Mouse (Mus musculus): ENCODE data around the gene Slc35b2. TPM values are rescaled to one million over a fixed set of nuclear protein-coding genes. Genes with fewer than 3 reads are reported as not detected.

The Slc35b2 gene
- polyA plus RNA-seq (2015; fragmentation: Nextera tagmentation; extraction: Ambion mirVana) = 91.5 and 93.3 TPM in 2 replicates

DNA sequence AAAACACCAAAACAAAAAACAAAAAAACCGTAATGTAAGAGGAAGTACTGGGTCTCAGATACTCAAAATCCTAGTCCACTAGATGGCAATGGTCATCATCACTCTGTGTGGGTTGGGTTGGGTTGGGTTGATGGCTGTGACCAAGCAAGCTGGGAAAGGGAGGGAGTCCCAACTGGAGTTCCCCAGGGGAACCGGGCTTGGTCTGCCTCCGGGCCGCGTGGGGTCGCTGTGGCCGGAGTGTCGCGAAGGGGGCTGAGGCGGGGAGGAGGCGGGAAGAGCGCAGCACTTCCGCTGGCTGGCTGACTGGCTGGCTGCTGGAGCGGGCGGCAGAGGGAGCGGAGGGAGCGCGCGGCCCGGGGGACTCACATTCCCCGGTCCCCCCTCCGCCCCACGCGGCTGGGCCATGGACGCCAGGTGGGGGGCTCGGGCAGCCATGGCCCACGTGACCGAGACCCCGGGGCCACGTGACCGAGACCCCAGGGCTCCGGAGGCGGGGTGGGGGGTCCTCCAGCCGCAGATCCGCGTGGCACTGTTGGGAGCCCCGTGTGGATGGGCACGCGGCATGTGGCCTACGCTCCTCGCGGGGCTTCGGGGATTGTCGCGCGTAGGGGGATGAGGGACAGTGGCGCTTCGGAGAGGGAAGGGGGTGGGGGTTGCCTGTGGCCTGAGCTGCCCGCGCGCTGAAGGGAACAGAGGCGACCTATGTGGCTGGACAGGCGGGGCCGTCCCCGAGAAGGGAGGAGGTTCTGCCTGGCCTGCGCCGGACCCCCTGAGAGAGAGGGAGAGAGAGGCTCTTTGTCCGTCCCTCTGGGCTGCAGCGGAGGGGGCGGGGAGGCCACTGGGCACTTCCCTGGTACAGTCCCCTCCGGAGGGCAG is at the start of gene Slc35b2:
Slc35b2 (plus strand) TSS at position 220 of the 876 bp plus-strand sequence.
- Histone ChIP-seq H3K9me3 (ENCODE audit: control insufficient read depth, low read length) (no peaks in the 10 kb centered on the region), H3K4me2 (ENCODE audit: low read length) (peak within 1 kb of the TSS; percentile 60), H3K36me3 (ENCODE audit: control insufficient read depth, insufficient read depth) (peaks cover 23% of the 10 kb centered on the region), H3K27ac (ENCODE audit: low read length) (peak within 1 kb of the TSS; percentile 85), H3K4me3 (replicated peaks; ENCODE audit: low read length) (peak within 1 kb of the TSS; percentile 77), H3K27me3 (replicated peaks; ENCODE audit: control insufficient read depth, insufficient read depth, low read length) (no peaks in the 10 kb centered on the region), H3K4me1 (replicated peaks; ENCODE audit: control insufficient read depth, insufficient read depth, low read length) (peaks cover 15% of the 10 kb centered on the region), H3K9ac (replicated peaks; ENCODE audit: low read depth, low read length) (peak within 1 kb of the TSS; percentile 93)
- ATAC-seq = peak; percentile 88
- under 1% methylated on average over 47 of the region's 61 CpGs for WGBS

DNA sequence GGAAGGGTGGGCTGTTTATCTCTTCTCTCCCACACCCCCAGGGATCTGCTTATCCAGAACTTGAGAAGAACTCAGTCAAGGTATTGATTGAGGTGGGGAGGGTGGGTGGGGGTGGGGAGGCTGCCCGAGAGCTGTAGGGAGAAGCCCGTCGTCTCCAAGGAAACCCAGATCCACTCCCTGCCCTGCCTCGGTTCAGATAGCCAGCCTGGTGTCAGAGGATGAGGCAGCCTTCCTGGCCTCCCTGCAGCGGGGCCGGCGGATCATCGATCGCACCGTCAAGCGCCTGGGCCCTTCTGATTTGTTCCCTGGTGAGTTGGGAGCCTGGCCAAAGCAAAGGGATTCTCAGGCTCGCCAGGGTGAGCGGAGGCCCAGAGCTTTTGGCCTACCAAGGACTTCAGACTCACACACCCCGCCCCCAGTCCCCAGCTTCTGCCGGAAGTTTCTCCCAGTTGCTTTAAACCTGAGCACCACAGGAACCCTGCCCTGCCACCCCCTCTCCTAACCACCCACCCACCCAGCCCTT is 48.4 kb upstream of the Slc35b2 start:
- Histone ChIP-seq H3K36me3 (ENCODE audit: control insufficient read depth, insufficient read depth) (no peaks in the 10 kb centered on the region), H3K4me1 (replicated peaks; ENCODE audit: control insufficient read depth, insufficient read depth, low read length) (peaks cover 3% of the 10 kb centered on the region; the same call in 1 of the 2 replicates), H3K9me3 (ENCODE audit: control insufficient read depth, low read length) (no peaks in the 10 kb centered on the region), H3K4me3 (replicated peaks; ENCODE audit: low read length) (no peak overlapping the region), H3K4me2 (ENCODE audit: low read length) (no peak overlapping the region), H3K27me3 (replicated peaks; ENCODE audit: control insufficient read depth, insufficient read depth, low read length) (no peaks in the 10 kb centered on the region), H3K9ac (replicated peaks; ENCODE audit: low read depth, low read length) (no peak overlapping the region), H3K27ac (ENCODE audit: low read length) (no peak overlapping the region)
- ATAC-seq = no peak
- WGBS = 53% methylated on average over 15 of the region's 15 CpGs

DNA sequence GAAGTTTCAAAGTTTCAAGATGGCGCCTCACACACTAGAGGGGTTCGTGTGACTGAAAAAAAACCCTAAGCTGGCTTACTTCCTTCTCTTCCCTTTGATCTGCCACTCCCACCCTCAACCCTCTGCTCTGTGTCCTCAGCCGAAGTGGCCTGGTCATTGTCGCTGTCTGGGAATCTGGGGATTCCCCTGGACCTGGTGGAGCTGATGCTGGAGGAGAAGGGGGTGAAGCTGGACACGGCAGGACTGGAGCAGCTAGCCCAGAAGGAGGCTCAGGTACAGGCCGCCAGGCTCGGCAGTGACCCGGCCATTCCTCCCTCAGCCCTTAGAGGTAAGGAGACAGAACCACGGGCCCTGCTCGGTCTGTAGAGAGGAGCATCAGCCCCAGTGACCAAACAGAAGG is 47.9 kb upstream of the Slc35b2 start:
- ATAC-seq = no peak
- peaks cover 3% of the 10 kb centered on the region; the same call in 1 of the 2 replicates for H3K4me1 ChIP-seq (replicated peaks; ENCODE audit: control insufficient read depth, insufficient read depth, low read length)
- H3K9ac ChIP-seq (replicated peaks; ENCODE audit: low read depth, low read length) = no peak overlapping the region
- H3K27me3 ChIP-seq (replicated peaks; ENCODE audit: control insufficient read depth, insufficient read depth, low read length) = no peaks in the 10 kb centered on the region
- no peaks in the 10 kb centered on the region for H3K9me3 ChIP-seq (ENCODE audit: control insufficient read depth, low read length)
- no peak overlapping the region for H3K4me3 ChIP-seq (replicated peaks; ENCODE audit: low read length)
- H3K36me3 ChIP-seq (ENCODE audit: control insufficient read depth, insufficient read depth) = no peaks in the 10 kb centered on the region
- no peak overlapping the region for H3K4me2 ChIP-seq (ENCODE audit: low read length)
- H3K27ac ChIP-seq (ENCODE audit: low read length) = no peak overlapping the region
- WGBS = 90% methylated on average over 10 of the region's 10 CpGs

DNA sequence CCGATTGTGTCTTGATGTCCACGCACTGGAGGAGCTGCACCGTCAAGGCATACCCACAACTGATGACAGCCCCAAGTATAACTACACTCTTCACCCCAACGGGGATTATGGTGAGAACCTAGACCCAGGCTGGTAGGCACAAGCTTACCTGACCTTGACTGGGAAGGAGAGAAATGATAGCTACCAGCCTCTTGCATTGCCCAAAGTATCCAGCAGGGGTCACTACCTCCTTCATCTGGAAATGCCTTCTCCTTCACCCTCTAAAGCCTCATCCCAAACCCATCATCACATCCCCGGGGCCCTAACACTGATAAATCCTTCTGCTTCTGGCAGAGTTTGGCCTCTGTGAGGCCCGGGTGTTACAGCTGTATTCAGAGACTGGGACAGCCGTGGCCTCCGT is 47.2 kb upstream of the Slc35b2 start:
- H3K36me3 ChIP-seq (ENCODE audit: control insufficient read depth, insufficient read depth) = no peaks in the 10 kb centered on the region
- H3K9ac ChIP-seq (replicated peaks; ENCODE audit: low read depth, low read length) = no peak overlapping the region
- no peak overlapping the region for H3K4me2 ChIP-seq (ENCODE audit: low read length)
- H3K27me3 ChIP-seq (replicated peaks; ENCODE audit: control insufficient read depth, insufficient read depth, low read length) = no peaks in the 10 kb centered on the region
- 55% methylated on average over 8 of the region's 8 CpGs for WGBS
- H3K9me3 ChIP-seq (ENCODE audit: control insufficient read depth, low read length) = no peaks in the 10 kb centered on the region
- no peak overlapping the region for H3K4me3 ChIP-seq (replicated peaks; ENCODE audit: low read length)
- H3K4me1 ChIP-seq (replicated peaks; ENCODE audit: control insufficient read depth, insufficient read depth, low read length) = peaks cover 3% of the 10 kb centered on the region; the same call in 1 of the 2 replicates
- H3K27ac ChIP-seq (ENCODE audit: low read length) = no peak overlapping the region
- peak; percentile 41 for ATAC-seq

DNA sequence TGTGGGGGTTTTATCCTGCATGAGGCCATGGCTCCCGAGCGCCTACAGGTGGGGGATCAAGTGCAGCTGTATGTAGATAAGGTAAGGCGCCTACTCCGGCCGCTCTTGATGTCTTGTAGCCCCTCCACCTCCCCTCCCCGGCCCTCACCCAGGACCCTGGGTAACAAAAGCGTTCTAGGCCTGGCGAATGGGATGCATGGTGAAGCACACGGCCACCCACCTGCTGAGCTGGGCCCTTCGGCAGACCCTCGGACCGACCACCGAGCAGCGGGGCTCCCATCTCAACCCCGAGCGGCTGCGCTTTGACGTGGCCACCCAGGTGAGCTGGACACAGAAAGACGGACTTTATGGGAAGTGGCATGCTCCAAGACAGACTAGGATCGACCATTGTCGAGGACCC is 46.5 kb upstream of the Slc35b2 start:
- H3K4me2 ChIP-seq (ENCODE audit: low read length) = no peak overlapping the region
- no peaks in the 10 kb centered on the region for H3K36me3 ChIP-seq (ENCODE audit: control insufficient read depth, insufficient read depth)
- no peak overlapping the region for H3K27ac ChIP-seq (ENCODE audit: low read length)
- H3K27me3 ChIP-seq (replicated peaks; ENCODE audit: control insufficient read depth, insufficient read depth, low read length) = no peaks in the 10 kb centered on the region
- WGBS = 94% methylated on average over 21 of the region's 21 CpGs
- no peak overlapping the region for H3K4me3 ChIP-seq (replicated peaks; ENCODE audit: low read length)
- no peaks in the 10 kb centered on the region for H3K9me3 ChIP-seq (ENCODE audit: control insufficient read depth, low read length)
- peaks cover 3% of the 10 kb centered on the region for H3K4me1 ChIP-seq (replicated peaks; ENCODE audit: control insufficient read depth, insufficient read depth, low read length)
- no peak overlapping the region for H3K9ac ChIP-seq (replicated peaks; ENCODE audit: low read depth, low read length)
- no peak for ATAC-seq

DNA sequence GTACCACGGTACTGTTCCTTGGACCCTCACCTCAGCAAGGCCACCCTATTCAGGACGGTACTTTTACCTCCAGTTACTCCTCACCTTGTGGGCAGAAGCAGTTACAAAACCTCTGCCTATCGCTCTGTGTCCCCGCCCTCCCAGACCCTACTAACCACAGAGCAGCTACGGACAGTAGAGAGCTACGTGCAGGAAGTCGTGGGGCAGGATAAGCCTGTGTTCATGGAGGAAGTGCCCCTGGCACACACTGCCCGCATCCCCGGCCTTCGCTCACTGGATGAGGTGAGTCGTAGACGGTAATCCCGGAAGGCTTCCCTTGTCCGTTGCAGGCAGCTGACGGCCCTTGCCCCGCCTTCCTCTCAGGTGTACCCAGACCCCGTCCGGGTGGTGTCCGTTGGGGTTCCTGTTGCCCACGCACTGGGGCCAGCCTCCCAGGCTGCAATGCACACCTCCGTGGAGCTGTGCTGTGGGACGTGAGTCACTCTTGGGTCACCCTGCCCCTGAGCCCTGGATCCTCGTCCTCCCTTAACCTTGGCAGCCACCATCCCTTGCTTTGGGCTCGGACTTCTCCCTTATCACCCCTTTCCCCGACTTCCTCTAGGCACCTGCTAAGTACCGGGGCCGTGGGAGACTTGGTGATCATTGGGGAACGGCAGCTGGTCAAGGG is 46.0 kb upstream of the Slc35b2 start:
- Histone ChIP-seq H3K4me2 (ENCODE audit: low read length) (no peak overlapping the region), H3K27ac (ENCODE audit: low read length) (no peak overlapping the region), H3K27me3 (replicated peaks; ENCODE audit: control insufficient read depth, insufficient read depth, low read length) (no peaks in the 10 kb centered on the region), H3K4me1 (replicated peaks; ENCODE audit: control insufficient read depth, insufficient read depth, low read length) (peaks cover 9% of the 10 kb centered on the region), H3K36me3 (ENCODE audit: control insufficient read depth, insufficient read depth) (no peaks in the 10 kb centered on the region), H3K9ac (replicated peaks; ENCODE audit: low read depth, low read length) (no peak overlapping the region), H3K4me3 (replicated peaks; ENCODE audit: low read length) (no peak overlapping the region), H3K9me3 (ENCODE audit: control insufficient read depth, low read length) (no peaks in the 10 kb centered on the region)
- 93% methylated on average over 28 of the region's 28 CpGs for WGBS
- no peak for ATAC-seq

DNA sequence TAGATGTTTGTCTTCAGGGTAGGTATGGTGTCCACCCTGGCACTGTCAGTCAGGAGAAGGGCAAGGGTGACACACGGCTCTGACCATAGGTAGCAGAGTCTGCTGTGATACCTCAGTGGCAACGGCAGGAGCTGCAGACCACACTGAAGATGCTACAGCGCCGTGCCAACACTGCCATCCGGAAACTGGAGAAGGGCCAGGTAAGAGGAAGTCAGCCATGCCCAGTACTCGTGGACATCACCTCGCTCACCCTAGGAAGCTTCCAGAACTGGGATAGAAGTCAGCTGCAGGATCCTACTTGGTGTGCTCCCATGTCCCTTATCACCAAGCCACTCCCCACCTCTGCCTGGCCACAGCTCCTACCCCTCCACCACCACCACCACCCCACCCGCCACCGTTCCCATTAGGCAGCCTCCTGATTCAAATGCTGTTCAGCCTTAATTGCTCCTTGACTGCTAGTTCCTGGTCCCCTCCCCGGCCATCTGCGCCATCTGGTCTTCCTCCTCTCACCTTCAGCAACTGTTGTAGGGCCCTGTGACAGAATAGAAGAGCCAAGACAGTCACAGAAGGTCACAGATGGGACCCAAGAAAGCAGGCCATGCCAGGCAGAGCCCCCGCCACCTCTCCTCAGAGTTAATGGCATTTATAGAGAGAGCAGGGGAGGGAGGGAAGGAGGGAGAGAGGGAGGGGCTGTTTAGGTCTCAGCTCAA is 44.8 kb upstream of the Slc35b2 start:
- peaks cover 17% of the 10 kb centered on the region for H3K4me1 ChIP-seq (replicated peaks; ENCODE audit: control insufficient read depth, insufficient read depth, low read length)
- H3K27ac ChIP-seq (ENCODE audit: low read length) = no peak overlapping the region
- H3K4me3 ChIP-seq (replicated peaks; ENCODE audit: low read length) = no peak overlapping the region
- no peaks in the 10 kb centered on the region for H3K36me3 ChIP-seq (ENCODE audit: control insufficient read depth, insufficient read depth)
- H3K9ac ChIP-seq (replicated peaks; ENCODE audit: low read depth, low read length) = no peak overlapping the region
- no peak overlapping the region for H3K4me2 ChIP-seq (ENCODE audit: low read length)
- no peaks in the 10 kb centered on the region for H3K27me3 ChIP-seq (replicated peaks; ENCODE audit: control insufficient read depth, insufficient read depth, low read length)
- no peaks in the 10 kb centered on the region for H3K9me3 ChIP-seq (ENCODE audit: control insufficient read depth, low read length)
- WGBS = 70% methylated on average over 12 of the region's 12 CpGs
- no peak for ATAC-seq

DNA sequence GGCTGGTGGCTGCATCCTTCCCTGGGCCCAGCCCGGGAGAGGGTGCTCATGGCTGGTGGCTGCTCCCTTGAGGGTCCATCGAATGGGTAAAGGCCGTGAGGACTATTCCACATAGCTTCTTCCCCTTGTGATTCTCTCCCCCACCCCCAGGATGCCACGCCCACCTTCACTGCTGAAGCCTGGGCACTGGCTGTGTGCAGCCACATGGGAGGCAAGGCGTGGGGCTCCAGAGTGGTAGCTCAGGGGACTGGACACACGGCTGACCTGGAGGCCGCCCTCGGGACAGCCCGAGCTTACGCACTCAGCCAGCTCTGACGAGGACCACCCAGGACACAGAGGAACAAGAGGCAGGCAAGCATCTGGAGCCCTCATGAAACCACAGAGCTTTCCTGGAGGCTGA is 43.5 kb upstream of the Slc35b2 start:
- H3K9ac ChIP-seq (replicated peaks; ENCODE audit: low read depth, low read length) = no peak overlapping the region
- peaks cover 17% of the 10 kb centered on the region for H3K4me1 ChIP-seq (replicated peaks; ENCODE audit: control insufficient read depth, insufficient read depth, low read length)
- ATAC-seq = no peak

DNA sequence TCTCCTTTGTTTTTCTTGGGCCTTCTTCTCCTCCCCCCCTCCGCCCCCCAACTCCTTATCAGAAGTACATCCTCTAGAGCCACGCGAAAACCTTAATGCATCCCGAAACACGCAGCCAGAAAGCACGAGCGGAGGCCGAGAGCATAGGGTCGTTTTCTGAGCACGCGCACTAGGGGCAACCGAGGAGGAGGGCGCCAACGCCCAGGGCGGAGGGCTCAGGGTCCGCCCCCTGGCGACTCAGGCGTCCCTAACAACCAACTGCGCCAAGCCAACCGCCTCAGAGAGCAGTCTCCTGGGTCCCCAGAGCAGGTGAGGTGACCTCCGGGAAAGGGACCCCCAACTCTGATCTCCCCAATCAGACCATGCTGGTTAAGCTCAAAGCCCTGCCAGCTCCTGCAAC is 40.4 kb upstream of the Slc35b2 start, which contains the start of gene Tcte1:
Tcte1 (plus strand) TSS at position 172 of the 400 bp plus-strand sequence.
- Histone ChIP-seq H3K27ac (ENCODE audit: low read length) (no peak within 1 kb of the TSS), H3K9me3 (ENCODE audit: control insufficient read depth, low read length) (no peaks in the 10 kb centered on the region), H3K9ac (replicated peaks; ENCODE audit: low read depth, low read length) (peak within 1 kb of the TSS; percentile 65), H3K4me3 (replicated peaks; ENCODE audit: low read length) (peak within 1 kb of the TSS; percentile 44), H3K4me1 (replicated peaks; ENCODE audit: control insufficient read depth, insufficient read depth, low read length) (peaks cover 14% of the 10 kb centered on the region), H3K4me2 (ENCODE audit: low read length) (peak within 1 kb of the TSS; percentile 78), H3K27me3 (replicated peaks; ENCODE audit: control insufficient read depth, insufficient read depth, low read length) (no peaks in the 10 kb centered on the region), H3K36me3 (ENCODE audit: control insufficient read depth, insufficient read depth) (no peaks in the 10 kb centered on the region)
- ATAC-seq = peak; percentile 83
- under 1% methylated on average over 21 of the region's 21 CpGs for WGBS

More for the DNA sequence above, 43.5 kb upstream of the Slc35b2 start:
- Histone ChIP-seq H3K4me3 (replicated peaks; ENCODE audit: low read length) (no peak overlapping the region), H3K27ac (ENCODE audit: low read length) (no peak overlapping the region), H3K27me3 (replicated peaks; ENCODE audit: control insufficient read depth, insufficient read depth, low read length) (no peaks in the 10 kb centered on the region), H3K9me3 (ENCODE audit: control insufficient read depth, low read length) (no peaks in the 10 kb centered on the region), H3K4me2 (ENCODE audit: low read length) (no peak overlapping the region), H3K36me3 (ENCODE audit: control insufficient read depth, insufficient read depth) (no peaks in the 10 kb centered on the region)
- WGBS = 88% methylated on average over 11 of the region's 11 CpGs
